ENCODE assay signal across 30 mouse cellular contexts in genomic region chr1:11959421-11960206, GRCm38 (mm10).
DNase-seq lines count a peak whose midpoint lies in the region; ATAC-seq and TF ChIP-seq lines count a peak whose summit lies in the region.
"Had no signal": no experiment of that assay in that cellular context is flagged by ENCODE, and none has a peak within 500 bp of the region (broad histone marks: within the 10 kb centered on the region; RNA-seq: fewer than 3 reads in every experiment).

No protein-coding gene starts in this region.

- no peaks in the 10 kb centered on the region for H3K36me3 ChIP-seq in intestine, embryonic 14.5 days (ENCODE audit: control insufficient read depth, insufficient read depth, low read length)
- H3K36me3 ChIP-seq in intestine, postnatal 0 days (ENCODE audit: control insufficient read depth, insufficient read depth), result no peaks in the 10 kb centered on the region
- no peaks in the 10 kb centered on the region for H3K36me3 ChIP-seq in lung, postnatal 0 days (ENCODE audit: insufficient read depth, low read length)
- no peaks in the 10 kb centered on the region for H3K36me3 ChIP-seq in stomach, embryonic 16.5 days (ENCODE audit: control insufficient read depth, insufficient read depth, low read length)
- H3K36me3 ChIP-seq: embryonic facial prominence, embryonic 13.5 days; limb, embryonic 10.5 days; limb, embryonic 15.5 days; liver, embryonic 13.5 days; midbrain, embryonic 12.5 days; neural tube, embryonic 12.5 days had no signal

- no peak for DNase-seq in intestine, embryonic 14.5 days (ENCODE audit: low spot score)
- peak; percentile 6 for DNase-seq in kidney, postnatal 10 days
- no peak for DNase-seq in kidney, postnatal 25 days
- peak; percentile 59 for DNase-seq in lung, postnatal 0 days (ENCODE audit: low spot score)
- DNase-seq in lung, postnatal 36 days, result no peak
- no peak for DNase-seq in thymus, postnatal 0 days (ENCODE audit: low spot score)
- DNase-seq: adrenal gland, postnatal 25 days; B cell, adult 2 months; cerebellum, adult 11-12 months; cerebellum, adult 9-11 months; embryo, embryonic 11 days; gastrocnemius, adult 2 months; gastrocnemius, postnatal 36 days; layer of hippocampus, adult 9-11 months; liver, embryonic 13.5 days; lung, postnatal 4 days; right cerebral cortex, adult 18-20 months; spleen, adult 18-20 months had no signal

- H3K27ac ChIP-seq in intestine, embryonic 14.5 days (ENCODE audit: low read depth), result peak overlapping the region; percentile 47
- no peak overlapping the region for H3K27ac ChIP-seq in intestine, postnatal 0 days (ENCODE audit: low read depth, low read length)
- no peak overlapping the region for H3K27ac ChIP-seq in lung, postnatal 0 days (ENCODE audit: low read length)
- H3K27ac ChIP-seq in stomach, embryonic 16.5 days (ENCODE audit: low read length), result peak overlapping the region; percentile 78
- H3K27ac ChIP-seq: embryonic facial prominence, embryonic 13.5 days; gastrocnemius, adult 2 months; hindbrain, embryonic 14.5 days; limb, embryonic 10.5 days; limb, embryonic 15.5 days; liver, embryonic 13.5 days; midbrain, embryonic 12.5 days; neural tube, embryonic 12.5 days had no signal

- no peaks in the 10 kb centered on the region for H3K27me3 ChIP-seq in intestine, embryonic 14.5 days (replicated peaks; ENCODE audit: control insufficient read depth, insufficient read depth, low read length)
- H3K27me3 ChIP-seq in intestine, postnatal 0 days (replicated peaks; ENCODE audit: control insufficient read depth, insufficient read depth, low read length), result no peaks in the 10 kb centered on the region
- no peaks in the 10 kb centered on the region for H3K27me3 ChIP-seq in lung, postnatal 0 days (replicated peaks; ENCODE audit: insufficient read depth, low read length)
- H3K27me3 ChIP-seq in stomach, embryonic 16.5 days (ENCODE audit: control insufficient read depth, insufficient read depth, low read length), result no peaks in the 10 kb centered on the region
- H3K27me3 ChIP-seq: embryonic facial prominence, embryonic 13.5 days; limb, embryonic 15.5 days; liver, embryonic 13.5 days; megakaryocyte, embryonic 14.5 days; midbrain, embryonic 12.5 days; neural tube, embryonic 12.5 days had no signal

- 38% methylated on average over 2 of the region's 2 CpGs for WGBS in intestine, embryonic 14.5 days
- 60% methylated on average over 2 of the region's 2 CpGs for WGBS in intestine, postnatal 0 days
- WGBS in lung, postnatal 0 days, result 36% methylated on average over 2 of the region's 2 CpGs
- WGBS in stomach, embryonic 16.5 days, result 33% methylated on average over 2 of the region's 2 CpGs

- TF ChIP-seq EP300 in lung, postnatal 0 days (IDR thresholded peaks at IDR 0.05), result no peak

- H3K4me2 ChIP-seq in intestine, embryonic 14.5 days (ENCODE audit: low read length), result no peak overlapping the region
- H3K4me2 ChIP-seq in intestine, postnatal 0 days (replicated peaks; ENCODE audit: low read depth), result no peak overlapping the region
- H3K4me2 ChIP-seq in lung, postnatal 0 days (replicated peaks; ENCODE audit: low read depth, low read length), result no peak overlapping the region
- no peak overlapping the region for H3K4me2 ChIP-seq in stomach, embryonic 16.5 days (ENCODE audit: low read depth, low read length)
- H3K4me2 ChIP-seq: embryonic facial prominence, embryonic 13.5 days; hindbrain, embryonic 14.5 days; limb, embryonic 15.5 days; liver, embryonic 13.5 days; midbrain, embryonic 12.5 days; neural tube, embryonic 12.5 days had no signal

- H3K4me3 ChIP-seq in intestine, embryonic 14.5 days (ENCODE audit: low read depth, low read length), result no peak overlapping the region
- no peak overlapping the region for H3K4me3 ChIP-seq in intestine, postnatal 0 days (ENCODE audit: low read depth, low read length)
- H3K4me3 ChIP-seq in lung, postnatal 0 days (ENCODE audit: low read depth, low read length), result no peak overlapping the region
- no peak overlapping the region for H3K4me3 ChIP-seq in stomach, embryonic 16.5 days (replicated peaks; ENCODE audit: low read length)
- H3K4me3 ChIP-seq: embryonic facial prominence, embryonic 13.5 days; erythroblast, embryonic 14.5 days; gastrocnemius, adult 2 months; limb, embryonic 10.5 days; limb, embryonic 15.5 days; liver, embryonic 13.5 days; megakaryocyte, embryonic 14.5 days; midbrain, embryonic 12.5 days; myocyte; neural tube, embryonic 12.5 days had no signal

- H3K4me1 ChIP-seq in intestine, embryonic 14.5 days (replicated peaks; ENCODE audit: control insufficient read depth, insufficient read depth, low read length), result no peaks in the 10 kb centered on the region; the same call in 1 of the 2 replicates
- no peaks in the 10 kb centered on the region for H3K4me1 ChIP-seq in intestine, postnatal 0 days (replicated peaks; ENCODE audit: control insufficient read depth, insufficient read depth, low read length)
- no peaks in the 10 kb centered on the region for H3K4me1 ChIP-seq in lung, postnatal 0 days (ENCODE audit: insufficient read depth, low read depth, low read length)
- no peaks in the 10 kb centered on the region for H3K4me1 ChIP-seq in stomach, embryonic 16.5 days (ENCODE audit: control insufficient read depth, insufficient read depth, low read length)
- H3K4me1 ChIP-seq: embryonic facial prominence, embryonic 13.5 days; limb, embryonic 10.5 days; limb, embryonic 15.5 days; liver, embryonic 13.5 days; megakaryocyte, embryonic 14.5 days; midbrain, embryonic 12.5 days; neural tube, embryonic 12.5 days had no signal

- no peak for TF ChIP-seq CTCF in intestine, postnatal 0 days (IDR thresholded peaks at IDR 0.05; ENCODE audit: low read depth)
- no peak for TF ChIP-seq CTCF in lung, postnatal 0 days (IDR thresholded peaks at IDR 0.05)

- H3K9ac ChIP-seq in intestine, embryonic 14.5 days (ENCODE audit: low read length), result no peak overlapping the region
- no peak overlapping the region for H3K9ac ChIP-seq in intestine, postnatal 0 days (ENCODE audit: low read depth, low read length)
- no peak overlapping the region for H3K9ac ChIP-seq in lung, postnatal 0 days (replicated peaks; ENCODE audit: low read depth)
- no peak overlapping the region for H3K9ac ChIP-seq in stomach, embryonic 16.5 days (ENCODE audit: low read length)
- H3K9ac ChIP-seq: embryonic facial prominence, embryonic 13.5 days; hindbrain, embryonic 14.5 days; limb, embryonic 15.5 days; liver, embryonic 13.5 days; midbrain, embryonic 12.5 days; neural tube, embryonic 12.5 days had no signal

- no peaks in the 10 kb centered on the region for H3K9me3 ChIP-seq in intestine, embryonic 14.5 days (ENCODE audit: control insufficient read depth, low read length)
- H3K9me3 ChIP-seq in intestine, postnatal 0 days (ENCODE audit: control insufficient read depth), result no peaks in the 10 kb centered on the region
- H3K9me3 ChIP-seq in lung, postnatal 0 days (ENCODE audit: low read length), result no peaks in the 10 kb centered on the region
- H3K9me3 ChIP-seq in stomach, embryonic 16.5 days (replicated peaks; ENCODE audit: control insufficient read depth, low read length), result no peaks in the 10 kb centered on the region
- H3K9me3 ChIP-seq: embryonic facial prominence, embryonic 13.5 days; limb, embryonic 10.5 days; limb, embryonic 15.5 days; liver, embryonic 13.5 days; megakaryocyte, embryonic 14.5 days; midbrain, embryonic 12.5 days; neural tube, embryonic 12.5 days had no signal

- no peak for ATAC-seq in intestine, embryonic 14.5 days (replicated peaks; ENCODE audit: low FRiP score, low TSS enrichment, low read depth)
- no peak for ATAC-seq in intestine, postnatal 0 days
- peak; percentile 56 for ATAC-seq in lung, postnatal 0 days
- peak; percentile 69; the same call in 1 of the 2 replicates for ATAC-seq in stomach, embryonic 16.5 days (ENCODE audit: insufficient read depth, low FRiP score)
- ATAC-seq: forebrain, embryonic 16.5 days had no signal

Comparison
In these comparisons a context has a peak if more than half of its experiments do, and no peak if none do; other contexts are left out.
1. DNase-seq: peak in kidney, postnatal 10 days (single experiment) and lung, postnatal 0 days (single experiment); none in intestine, embryonic 14.5 days (single experiment), kidney, postnatal 25 days (0 of 2), lung, postnatal 36 days (single experiment) and thymus, postnatal 0 days (single experiment).
2. H3K27ac ChIP-seq: peak in intestine, embryonic 14.5 days (single experiment) and stomach, embryonic 16.5 days (single experiment); none in intestine, postnatal 0 days (single experiment) and lung, postnatal 0 days (single experiment).
3. ATAC-seq: peak in lung, postnatal 0 days (single experiment) and stomach, embryonic 16.5 days (single experiment); none in intestine, embryonic 14.5 days (single experiment) and intestine, postnatal 0 days (single experiment).